Mouse (Mus musculus) hindbrain, embryonic 10.5 days (tissue): ENCODE measurements around the gene Sidt1. TPM values are rescaled to one million over a fixed set of nuclear protein-coding genes. Genes with fewer than 3 reads are reported as not detected.
"Not testable (repeated sequence)": the region's sequence is repeated elsewhere in the genome, so short reads cannot be mapped to it uniquely, and the experiment has no call there.

ENCODE experiments used
- DNase-seq: peaks from one replicate; pipeline ENCODE4 v3.0.0-alpha.2; 2017; ENCODE audit warnings: low spot score
- H3K27ac ChIP-seq: fragments of 300-500 bp; sonication (generic); 2 replicates; pipeline ENCODE4 v1.5.1; 2016; ENCODE audit warnings: mild to moderate bottlenecking, moderate library complexity
- H3K27me3 ChIP-seq: fragments of 300-500 bp; sonication (generic); 2 replicates; pipeline ENCODE4 v1.6.1; 2016; ENCODE audit warnings: mild to moderate bottlenecking; ENCODE audit not compliant: poor library complexity, insufficient read depth, severe bottlenecking
- H3K36me3 ChIP-seq: fragments of 300-500 bp; sonication (generic); 2 replicates; pipeline ENCODE4 v1.6.1; 2016; ENCODE audit warnings: mild to moderate bottlenecking, moderate library complexity
- H3K4me1 ChIP-seq: fragments of 300-500 bp; sonication (generic); replicated peaks from 2 replicates; pipeline ENCODE4 v1.6.1; 2016; ENCODE audit warnings: mild to moderate bottlenecking
- H3K4me3 ChIP-seq: fragments of 300-500 bp; sonication (generic); 2 replicates; pipeline ENCODE4 v1.5.1; 2016; ENCODE audit warnings: mild to moderate bottlenecking, moderate library complexity
- H3K9me3 ChIP-seq: fragments of 300-500 bp; sonication (generic); 2 replicates; pipeline ENCODE4 v1.6.1; 2016; ENCODE audit warnings: mild to moderate bottlenecking, moderate library complexity
- WGBS: fragments of 180-500 bp; shearing (Covaris S2); methylation state at CpG from one replicate; pipeline ENCODE4 v1.1.7; 2016; 5-methylcytosine and 5-hydroxymethylcytosine counted together
- polyA plus RNA-seq: library from polyadenylated mRNA; unstranded; fragments of >200 nt; fragmentation: Nextera tagmentation; extraction: Ambion mirVana; gene quantifications from 2 replicates; pipeline ENCODE4 v1.2.1, GENCODE M21; 2016

Gene Sidt1
- polyA plus RNA-seq, 1 experiment from 2014 or later, result 0.09 TPM

GRCm38 (mm10) chr16:44293960-44294359 lies 39.0 kb downstream of the Sidt1 start:
- Histone ChIP-seq H3K27me3 (no peaks in the 10 kb centered on the region), H3K4me3 (no peak overlapping the region), H3K27ac (no peak overlapping the region), H3K4me1 (no peaks in the 10 kb centered on the region), H3K9me3 (no peaks in the 10 kb centered on the region), H3K36me3 (no peaks in the 10 kb centered on the region)
- DNase-seq, result no peak

- 92% methylated on average over 2 of the region's 2 CpGs for WGBS
- not testable (repeated sequence) for H3K4me3 ChIP-seq, H3K4me1 ChIP-seq, H3K27me3 ChIP-seq, DNase-seq, H3K27ac ChIP-seq, H3K9me3 ChIP-seq, H3K36me3 ChIP-seq
Measured at GRCm38 (mm10) chr16:44292681-44293080, 40.3 kb downstream of the Sidt1 start.

- Histone ChIP-seq H3K9me3 (no peaks in the 10 kb centered on the region), H3K27ac (no peak overlapping the region), H3K27me3 (no peaks in the 10 kb centered on the region), H3K36me3 (no peaks in the 10 kb centered on the region), H3K4me1 (no peaks in the 10 kb centered on the region), H3K4me3 (no peak overlapping the region)
- 82% methylated on average over 4 of the region's 4 CpGs for WGBS
- no peak for DNase-seq
Measured at GRCm38 (mm10) chr16:44289004-44289648, 43.9 kb downstream of the Sidt1 start.

- H3K4me1 ChIP-seq, result no peaks in the 10 kb centered on the region
- no peak overlapping the region for H3K4me3 ChIP-seq
- no peak for DNase-seq
- no peaks in the 10 kb centered on the region for H3K27me3 ChIP-seq
- 63% methylated on average over 7 of the region's 7 CpGs for WGBS
- no peaks in the 10 kb centered on the region for H3K9me3 ChIP-seq
- H3K27ac ChIP-seq, result no peak overlapping the region
- no peaks in the 10 kb centered on the region for H3K36me3 ChIP-seq
Measured at GRCm38 (mm10) chr16:44287356-44287950, 45.5 kb downstream of the Sidt1 start.

- H3K9me3 ChIP-seq, result no peaks in the 10 kb centered on the region
- H3K36me3 ChIP-seq, result no peaks in the 10 kb centered on the region
- DNase-seq, result no peak
- 80% methylated on average over 5 of the region's 5 CpGs for WGBS
- H3K27me3 ChIP-seq, result no peaks in the 10 kb centered on the region
- no peaks in the 10 kb centered on the region for H3K4me1 ChIP-seq
- no peak overlapping the region for H3K4me3 ChIP-seq
- no peak overlapping the region for H3K27ac ChIP-seq
Measured at GRCm38 (mm10) chr16:44282614-44283325, 50.2 kb downstream of the Sidt1 start.

GRCm38 (mm10) chr16:44282036-44282435 lies 51.0 kb downstream of the Sidt1 start:
- no peak overlapping the region for H3K27ac ChIP-seq
- H3K4me1 ChIP-seq, result no peaks in the 10 kb centered on the region
- no peaks in the 10 kb centered on the region for H3K9me3 ChIP-seq
- H3K27me3 ChIP-seq, result no peaks in the 10 kb centered on the region
- 72% methylated on average over 3 of the region's 3 CpGs for WGBS
- H3K36me3 ChIP-seq, result no peaks in the 10 kb centered on the region
- DNase-seq, result no peak
- H3K4me3 ChIP-seq, result no peak overlapping the region

GRCm38 (mm10) chr16:44280806-44281205 lies 52.2 kb downstream of the Sidt1 start:
- 58% methylated on average over 2 of the region's 2 CpGs for WGBS
- no peaks in the 10 kb centered on the region for H3K36me3 ChIP-seq
- no peak for DNase-seq
- H3K4me3 ChIP-seq, result no peak overlapping the region
- no peaks in the 10 kb centered on the region for H3K9me3 ChIP-seq
- no peaks in the 10 kb centered on the region for H3K4me1 ChIP-seq
- H3K27ac ChIP-seq, result no peak overlapping the region
- no peaks in the 10 kb centered on the region for H3K27me3 ChIP-seq

GRCm38 (mm10) chr16:44277212-44277611 lies 55.8 kb downstream of the Sidt1 start:
- 93% methylated on average over 10 of the region's 10 CpGs for WGBS
- Histone ChIP-seq H3K36me3 (no peaks in the 10 kb centered on the region), H3K27ac (no peak overlapping the region)

GRCm38 (mm10) chr16:44271371-44272038 lies 61.5 kb downstream of the Sidt1 start:
- H3K4me1 ChIP-seq, result no peaks in the 10 kb centered on the region; the same call in 1 of the 2 replicates
- no peak for DNase-seq
- 71% methylated on average over 9 of the region's 9 CpGs for WGBS

More at GRCm38 (mm10) chr16:44277212-44277611, 55.8 kb downstream of the Sidt1 start:
- no peaks in the 10 kb centered on the region for H3K4me1 ChIP-seq
- DNase-seq, result no peak
- H3K9me3 ChIP-seq, result no peaks in the 10 kb centered on the region
- H3K27me3 ChIP-seq, result no peaks in the 10 kb centered on the region
- H3K4me3 ChIP-seq, result no peak overlapping the region

GRCm38 (mm10) chr16:44270606-44271005 lies 62.4 kb downstream of the Sidt1 start:
- Histone ChIP-seq H3K4me1 (no peaks in the 10 kb centered on the region; the same call in 1 of the 2 replicates), H3K36me3 (no peaks in the 10 kb centered on the region), H3K27ac (no peak overlapping the region), H3K9me3 (no peaks in the 10 kb centered on the region), H3K4me3 (no peak overlapping the region), H3K27me3 (no peaks in the 10 kb centered on the region)
- DNase-seq, result no peak
- WGBS, result 89% methylated on average over 5 of the region's 5 CpGs

More at GRCm38 (mm10) chr16:44271371-44272038, 61.5 kb downstream of the Sidt1 start:
- H3K4me3 ChIP-seq, result no peak overlapping the region
- H3K27me3 ChIP-seq, result no peaks in the 10 kb centered on the region
- no peaks in the 10 kb centered on the region for H3K36me3 ChIP-seq
- no peaks in the 10 kb centered on the region for H3K9me3 ChIP-seq
- H3K27ac ChIP-seq, result no peak overlapping the region

GRCm38 (mm10) chr16:44269578-44269977 lies 63.4 kb downstream of the Sidt1 start:
- no peak overlapping the region for H3K4me3 ChIP-seq
- no peaks in the 10 kb centered on the region for H3K27me3 ChIP-seq
- DNase-seq, result no peak
- no peak overlapping the region for H3K27ac ChIP-seq
- WGBS, result 81% methylated on average over 6 of the region's 6 CpGs
- H3K9me3 ChIP-seq, result no peaks in the 10 kb centered on the region
- no peaks in the 10 kb centered on the region for H3K36me3 ChIP-seq
- H3K4me1 ChIP-seq, result no peaks in the 10 kb centered on the region; the same call in 1 of the 2 replicates

GRCm38 (mm10) chr16:44268541-44269215 lies 64.3 kb downstream of the Sidt1 start:
- no peaks in the 10 kb centered on the region for H3K36me3 ChIP-seq
- DNase-seq, result no peak
- no peaks in the 10 kb centered on the region for H3K9me3 ChIP-seq
- H3K4me1 ChIP-seq, result no peaks in the 10 kb centered on the region; the same call in 1 of the 2 replicates
- H3K27me3 ChIP-seq, result no peaks in the 10 kb centered on the region
- 91% methylated on average over 7 of the region's 7 CpGs for WGBS
- no peak overlapping the region for H3K4me3 ChIP-seq
- no peak overlapping the region for H3K27ac ChIP-seq
